Mouse (Mus musculus) lung, postnatal 0 days (tissue): ENCODE results near the gene Slc25a3.

Experiments used
- CTCF ChIP-seq: IDR thresholded peaks from 2 replicates; pipeline ENCODE4 v1.5.1; 2016; ENCODE audit warnings: antibody characterized with exemption, mild to moderate bottlenecking
- EP300 ChIP-seq: IDR thresholded peaks from 2 replicates; pipeline ENCODE4 v1.6.1; 2016; ENCODE audit warnings: antibody characterized with exemption, mild to moderate bottlenecking, control low read depth

DNA sequence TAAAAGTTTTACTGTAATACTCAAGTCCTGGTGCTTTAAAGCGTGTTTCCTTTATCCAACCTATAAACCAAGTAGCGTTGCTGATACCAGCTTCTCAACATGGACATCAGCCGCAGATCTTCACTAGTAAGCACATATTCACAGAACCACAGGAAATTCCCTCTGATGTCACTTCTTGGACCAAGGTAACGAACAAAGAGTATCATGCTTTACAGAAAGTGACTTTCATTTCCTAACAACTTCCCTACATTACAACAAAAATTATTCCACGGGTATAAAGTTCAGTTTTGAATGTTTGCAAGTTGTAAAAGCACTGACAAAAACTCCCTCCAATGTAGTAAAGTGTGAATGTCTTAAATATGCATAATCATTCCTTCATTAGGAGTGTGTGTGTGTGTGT lies 43.3 kb downstream of the Slc25a3 start:
- TF ChIP-seq CTCF (no peak), EP300 (no peak)
